Mouse (Mus musculus) liver, embryonic 14.5 days (tissue): ENCODE measurements at regions not wholly inside any gene's neighbourhood (a gene's known extent, or its start where the extent isn't known, plus 50 kb on each side); places are given as distances from the start of the nearest gene placed in this dataset.

ENCODE experiments used
- CTCF ChIP-seq: IDR thresholded peaks from 2 replicates; pipeline ENCODE4 v1.5.1; 2016; ENCODE audit warnings: antibody characterized with exemption, low read depth, control low read depth
- EP300 ChIP-seq: IDR thresholded peaks from 2 replicates; pipeline ENCODE4 v1.6.1; 2016; ENCODE audit warnings: antibody characterized with exemption, low read depth

- TF ChIP-seq CTCF (no peak), EP300 (no peak)
These were observed 341.7 kb downstream of the Adam3 start for GRCm38 (mm10) chr8:24383963-24384435.
